10 mouse cellular contexts compared by ENCODE assay signal in genomic region chr9:41028470-41028869, GRCm38 (mm10). TPM values are rescaled to one million over a fixed set of nuclear protein-coding genes. Genes with fewer than 3 reads are reported as not detected.
A peak's percentile ranks its signal among the peaks of the same experiment; 100 is the strongest.
DNase-seq lines count a peak whose midpoint lies in the region; ATAC-seq and TF ChIP-seq lines count a peak whose summit lies in the region.
"Had no signal": no experiment of that assay in that cellular context is flagged by ENCODE, and none has a peak within 500 bp of the region (broad histone marks: within the 10 kb centered on the region; RNA-seq: fewer than 3 reads in every experiment).

No protein-coding gene starts in this region.

- H3K4me1 ChIP-seq in midbrain, embryonic 12.5 days, result peaks cover 9% of the 10 kb centered on the region
- peaks cover 13% of the 10 kb centered on the region for H3K4me1 ChIP-seq in midbrain, embryonic 16.5 days (ENCODE audit: control insufficient read depth, insufficient read depth, low read length)
- H3K4me1 ChIP-seq in lung, postnatal 0 days (ENCODE audit: insufficient read depth, low read depth, low read length), result no peaks in the 10 kb centered on the region

- no peak overlapping the region for H3K4me3 ChIP-seq in midbrain, embryonic 12.5 days
- no peak overlapping the region for H3K4me3 ChIP-seq in midbrain, embryonic 16.5 days (ENCODE audit: low read depth, low read length)
- H3K4me3 ChIP-seq in lung, postnatal 0 days (ENCODE audit: low read depth, low read length), result no peak overlapping the region
- H3K4me3 ChIP-seq: heart, embryonic 15.5 days; neural tube, embryonic 12.5 days had no signal

- peak; percentile 34; the same call in 1 of the 2 replicates for ATAC-seq in midbrain, embryonic 12.5 days (ENCODE audit: low FRiP score, low read depth)
- ATAC-seq in midbrain, embryonic 16.5 days, result no peak
- ATAC-seq in lung, postnatal 0 days, result no peak; the same call in 1 of the 2 replicates

- WGBS in midbrain, embryonic 12.5 days, result 45% methylated on average over 5 of the region's 5 CpGs
- 43% methylated on average over 5 of the region's 5 CpGs for WGBS in midbrain, embryonic 16.5 days
- WGBS in lung, postnatal 0 days, result 32% methylated on average over 5 of the region's 5 CpGs

- H3K4me2 ChIP-seq in midbrain, embryonic 12.5 days (replicated peaks), result no peak overlapping the region
- H3K4me2 ChIP-seq in midbrain, embryonic 16.5 days (ENCODE audit: low read length), result no peak overlapping the region
- no peak overlapping the region for H3K4me2 ChIP-seq in lung, postnatal 0 days (replicated peaks; ENCODE audit: low read depth, low read length)
- H3K4me2 ChIP-seq: heart, embryonic 15.5 days; neural tube, embryonic 12.5 days had no signal

- H3K36me3 ChIP-seq in midbrain, embryonic 12.5 days, result no peaks in the 10 kb centered on the region
- H3K36me3 ChIP-seq in midbrain, embryonic 16.5 days (ENCODE audit: control insufficient read depth, insufficient read depth, low read length), result no peaks in the 10 kb centered on the region; the same call in 1 of the 2 replicates
- H3K36me3 ChIP-seq in lung, postnatal 0 days (ENCODE audit: insufficient read depth, low read length), result no peaks in the 10 kb centered on the region
- H3K36me3 ChIP-seq: heart, embryonic 15.5 days had no signal

- H3K9me3 ChIP-seq in midbrain, embryonic 12.5 days, result no peaks in the 10 kb centered on the region
- no peaks in the 10 kb centered on the region for H3K9me3 ChIP-seq in midbrain, embryonic 16.5 days (replicated peaks; ENCODE audit: control insufficient read depth, low read length, poor library complexity, severe bottlenecking)
- H3K9me3 ChIP-seq in lung, postnatal 0 days (ENCODE audit: low read length), result no peaks in the 10 kb centered on the region
- H3K9me3 ChIP-seq: heart, embryonic 15.5 days; neural tube, embryonic 12.5 days had no signal

- peak; percentile 67 to 73 for DNase-seq in cerebellum, adult 18-20 months
- no peak for DNase-seq in cerebellum, adult 9-11 months
- peak; percentile 62 for DNase-seq in cerebellum, adult 8-10 months
- DNase-seq in induced T-regulatory cell, adult 2 months (ENCODE audit: low read depth), result peak; percentile 75
- peak; percentile 68 for DNase-seq in lung, postnatal 0 days (ENCODE audit: low spot score)
- DNase-seq in testis, postnatal 10 days (ENCODE audit: low spot score), result peak; percentile 66

- no peaks in the 10 kb centered on the region for H3K27me3 ChIP-seq in midbrain, embryonic 12.5 days
- no peaks in the 10 kb centered on the region for H3K27me3 ChIP-seq in midbrain, embryonic 16.5 days (ENCODE audit: control insufficient read depth, insufficient read depth, low read depth, low read length)
- no peaks in the 10 kb centered on the region for H3K27me3 ChIP-seq in lung, postnatal 0 days (replicated peaks; ENCODE audit: insufficient read depth, low read length)
- H3K27me3 ChIP-seq: heart, embryonic 15.5 days; neural tube, embryonic 12.5 days had no signal

- TF ChIP-seq CTCF in lung, postnatal 0 days (IDR thresholded peaks at IDR 0.05), result peak; percentile 73

- H3K9ac ChIP-seq in midbrain, embryonic 12.5 days (replicated peaks), result no peak overlapping the region
- H3K9ac ChIP-seq in midbrain, embryonic 16.5 days (ENCODE audit: low read depth, low read length), result no peak overlapping the region
- H3K9ac ChIP-seq in lung, postnatal 0 days (replicated peaks; ENCODE audit: low read depth), result no peak overlapping the region
- H3K9ac ChIP-seq: heart, embryonic 15.5 days; neural tube, embryonic 12.5 days had no signal

- H3K27ac ChIP-seq in midbrain, embryonic 12.5 days (replicated peaks), result no peak overlapping the region
- no peak overlapping the region for H3K27ac ChIP-seq in midbrain, embryonic 16.5 days (ENCODE audit: low read length)
- H3K27ac ChIP-seq in lung, postnatal 0 days (ENCODE audit: low read length), result no peak overlapping the region
- H3K27ac ChIP-seq: heart, embryonic 15.5 days; neural tube, embryonic 12.5 days had no signal

- no peak for TF ChIP-seq EP300 in lung, postnatal 0 days (IDR thresholded peaks at IDR 0.05)

RNA-seq across cellular contexts. Expression of gene Crtam, which starts 24.0 kb away (rescaled TPM):
- polyA plus RNA-seq in midbrain, embryonic 12.5 days (2016; fragmentation: Nextera tagmentation; extraction: Ambion mirVana), result not detected in 2 replicates
- polyA plus RNA-seq in midbrain, embryonic 16.5 days (2015; fragmentation: Nextera tagmentation; extraction: Ambion mirVana), result 0.21 TPM in 2 replicates
- polyA plus RNA-seq in lung, postnatal 0 days (2015; fragmentation: Nextera tagmentation; extraction: Ambion mirVana), result 0.06 and 0.10 TPM in 2 replicates
- polyA plus RNA-seq: heart, embryonic 15.5 days; neural tube, embryonic 12.5 days had no signal
